Mouse (Mus musculus) lung, postnatal 0 days (tissue): Measurements from ENCODE around the gene Rnf8. TPM values are rescaled to one million over a fixed set of nuclear protein-coding genes. Genes with fewer than 3 reads are reported as not detected.

Experiments used
- ATAC-seq: fragments of 200-750 bp; cut with Nextera tagmentation; 2 replicates; pipeline ENCODE4 v1.8.0; 2017; ENCODE audit warnings: moderate library complexity
- DNase-seq: peaks from one replicate; pipeline ENCODE4 v3.0.0-alpha.2; 2016; ENCODE audit warnings: low spot score
- H3K27ac ChIP-seq: fragments of 300-500 bp; sonication (generic); 2 replicates; pipeline ENCODE4 v1.5.1; 2014; ENCODE audit warnings: antibody characterized with exemption, mild to moderate bottlenecking, low read length, mixed read lengths
- H3K27me3 ChIP-seq: fragments of 300-500 bp; sonication (generic); replicated peaks from 2 replicates; pipeline ENCODE4 v1.6.1; 2014; ENCODE audit warnings: low read length, mixed read lengths; ENCODE audit not compliant: insufficient read depth
- H3K36me3 ChIP-seq: fragments of 300-500 bp; sonication (generic); 2 replicates; pipeline ENCODE4 v1.6.1; 2014; ENCODE audit warnings: low read length, mixed read lengths; ENCODE audit not compliant: insufficient read depth
- H3K4me1 ChIP-seq: fragments of 300-500 bp; sonication (generic); 2 replicates; pipeline ENCODE4 v1.6.1; 2014; ENCODE audit warnings: antibody characterized with exemption, low read depth, low read length, mixed read lengths; ENCODE audit not compliant: insufficient read depth
- H3K4me2 ChIP-seq: fragments of 300-500 bp; sonication (generic); replicated peaks from 2 replicates; pipeline ENCODE4 v1.6.1; 2014; ENCODE audit warnings: low read depth, mild to moderate bottlenecking, low read length, moderate library complexity, mixed read lengths
- H3K4me3 ChIP-seq: fragments of 300-500 bp; sonication (generic); 2 replicates; pipeline ENCODE4 v1.5.1; 2014; ENCODE audit warnings: low read depth, low read length
- H3K9ac ChIP-seq: fragments of 300-500 bp; sonication (generic); replicated peaks from 2 replicates; pipeline ENCODE4 v1.6.1; 2014; ENCODE audit warnings: low read depth, mild to moderate bottlenecking
- H3K9me3 ChIP-seq: fragments of 300-500 bp; sonication (generic); 2 replicates; pipeline ENCODE4 v1.6.1; 2016; ENCODE audit warnings: low read length, mixed read lengths
- CTCF ChIP-seq: IDR thresholded peaks from 2 replicates; pipeline ENCODE4 v1.5.1; 2016; ENCODE audit warnings: antibody characterized with exemption, mild to moderate bottlenecking
- EP300 ChIP-seq: IDR thresholded peaks from 2 replicates; pipeline ENCODE4 v1.6.1; 2016; ENCODE audit warnings: antibody characterized with exemption, mild to moderate bottlenecking, control low read depth
- WGBS: fragments of 180-500 bp; shearing (Covaris S2); extraction: QIAGEN DNeasy Blood & Tissue Kit; methylation state at CpG from one replicate; pipeline ENCODE4 v1.1.7; 2014; 5-methylcytosine and 5-hydroxymethylcytosine counted together
- microRNA-seq: library from miRNA; unstranded; fragments of <30 nt; microRNA quantifications from one replicate; pipeline ENCODE4, GENCODE M21; 2016
- polyA plus RNA-seq: library from polyadenylated mRNA; unstranded; fragments of >200 nt; fragmentation: Nextera tagmentation; extraction: Ambion mirVana; gene quantifications from 2 replicates; pipeline ENCODE4 v1.2.1, GENCODE M21; 2015

Rnf8 gene
- polyA plus RNA-seq, 1 experiment from 2014 or later = 43.7 TPM

GRCm38 (mm10) chr17:29688610-29689009 lies 74.0 kb downstream of the Rnf8 start:
- Histone ChIP-seq H3K27me3 (no peaks in the 10 kb centered on the region), H3K4me2 (no peak overlapping the region), H3K36me3 (peaks cover 70% of the 10 kb centered on the region), H3K27ac (no peak overlapping the region), H3K9ac (no peak overlapping the region), H3K4me1 (no peaks in the 10 kb centered on the region), H3K9me3 (no peaks in the 10 kb centered on the region), H3K4me3 (no peak overlapping the region)
- ATAC-seq (no peak), DNase-seq (no peak)
- 91% methylated on average over 10 of the region's 10 CpGs for WGBS
- TF ChIP-seq CTCF (no peak), EP300 (no peak)

- H3K4me1 ChIP-seq = no peaks in the 10 kb centered on the region
- peaks cover 67% of the 10 kb centered on the region for H3K36me3 ChIP-seq
- no peak overlapping the region for H3K4me2 ChIP-seq
- no peak for TF ChIP-seq EP300
- TF ChIP-seq CTCF = no peak
- DNase-seq (no peak), ATAC-seq (no peak)
- H3K27me3 ChIP-seq = no peaks in the 10 kb centered on the region
- no peaks in the 10 kb centered on the region for H3K9me3 ChIP-seq
- no peak overlapping the region for H3K27ac ChIP-seq
- no peak overlapping the region for H3K9ac ChIP-seq
- 86% methylated on average over 6 of the region's 6 CpGs for WGBS
- no peak overlapping the region for H3K4me3 ChIP-seq
These were observed 75.7 kb downstream of the Rnf8 start for GRCm38 (mm10) chr17:29690257-29690656.

- no peaks in the 10 kb centered on the region for H3K4me1 ChIP-seq
- no peak overlapping the region for H3K27ac ChIP-seq
- no peak for DNase-seq
- H3K27me3 ChIP-seq = no peaks in the 10 kb centered on the region
- H3K36me3 ChIP-seq = peaks cover 60% of the 10 kb centered on the region
- ATAC-seq = no peak
- no peak overlapping the region for H3K4me3 ChIP-seq
- no peak overlapping the region for H3K4me2 ChIP-seq
- H3K9ac ChIP-seq = no peak overlapping the region
- 76% methylated on average over 2 of the region's 2 CpGs for WGBS
- no peaks in the 10 kb centered on the region for H3K9me3 ChIP-seq
- TF ChIP-seq EP300 (no peak), CTCF (no peak)
These were observed 78.2 kb downstream of the Rnf8 start for GRCm38 (mm10) chr17:29692827-29693226.

GRCm38 (mm10) chr17:29693571-29693970 lies 79.0 kb downstream of the Rnf8 start:
- H3K27me3 ChIP-seq = no peaks in the 10 kb centered on the region
- WGBS = 77% methylated on average over 2 of the region's 2 CpGs
- no peak for DNase-seq
- H3K4me3 ChIP-seq = no peak overlapping the region
- TF ChIP-seq CTCF (no peak), EP300 (no peak)
- H3K9me3 ChIP-seq = no peaks in the 10 kb centered on the region
- H3K9ac ChIP-seq = no peak overlapping the region
- H3K36me3 ChIP-seq = peaks cover 62% of the 10 kb centered on the region
- ATAC-seq = no peak
- no peak overlapping the region for H3K27ac ChIP-seq
- no peak overlapping the region for H3K4me2 ChIP-seq
- H3K4me1 ChIP-seq = no peaks in the 10 kb centered on the region

- DNase-seq (no peak), ATAC-seq (no peak)
- TF ChIP-seq CTCF = no peak
- no peak for TF ChIP-seq EP300
- H3K9me3 ChIP-seq = no peaks in the 10 kb centered on the region
- H3K9ac ChIP-seq = no peak overlapping the region
- H3K27me3 ChIP-seq = no peaks in the 10 kb centered on the region
- H3K27ac ChIP-seq = no peak overlapping the region
- peaks cover 69% of the 10 kb centered on the region for H3K36me3 ChIP-seq
- 83% methylated on average over 4 of the region's 4 CpGs for WGBS
- no peaks in the 10 kb centered on the region for H3K4me1 ChIP-seq
- no peak overlapping the region for H3K4me2 ChIP-seq
- no peak overlapping the region for H3K4me3 ChIP-seq
These were observed 79.9 kb downstream of the Rnf8 start for GRCm38 (mm10) chr17:29694516-29694915.

Small RNA genes within 50 kb of the gene (microRNA-seq; reads per million reads assigned to microRNA genes)
- gene Mir7667 = not detected

Other genes with a start within 250 kb of the Rnf8 start
- 30.0 and 49.5 TPM in 2 replicates for gene Pim1, start 124.0 kb upstream of the Rnf8 start, polyA plus RNA-seq
- gene Gm17657, start 65.2 kb upstream of the Rnf8 start, polyA plus RNA-seq = not detected in 2 replicates
- 5.9 and 6.7 TPM in 2 replicates for gene Tbc1d22b, start 65.0 kb upstream of the Rnf8 start, polyA plus RNA-seq
- gene Tmem217, start 62.4 kb upstream of the Rnf8 start, polyA plus RNA-seq = 0.31 and 0.76 TPM in 2 replicates
- 0.99 and 1.6 TPM in 2 replicates for gene Gm28043, start 86 bp downstream of the Rnf8 start, polyA plus RNA-seq
- gene Cmtr1, start 45.8 kb downstream of the Rnf8 start, polyA plus RNA-seq = 79.6 and 82.3 TPM in 2 replicates
- 4.1 and 4.9 TPM in 2 replicates for gene Ccdc167, start 102.3 kb downstream of the Rnf8 start, polyA plus RNA-seq